Mouse (Mus musculus) spleen, postnatal 4 days (tissue): Measurements from ENCODE around the gene Fcgrt.

Experiments
- DNase-seq, 2 experiments: peaks; one replicate each; pipeline ENCODE4 v3.0.0; 2022; ENCODE audit warnings: low spot score in 2 of 2

Gene Fcgrt

DNA sequence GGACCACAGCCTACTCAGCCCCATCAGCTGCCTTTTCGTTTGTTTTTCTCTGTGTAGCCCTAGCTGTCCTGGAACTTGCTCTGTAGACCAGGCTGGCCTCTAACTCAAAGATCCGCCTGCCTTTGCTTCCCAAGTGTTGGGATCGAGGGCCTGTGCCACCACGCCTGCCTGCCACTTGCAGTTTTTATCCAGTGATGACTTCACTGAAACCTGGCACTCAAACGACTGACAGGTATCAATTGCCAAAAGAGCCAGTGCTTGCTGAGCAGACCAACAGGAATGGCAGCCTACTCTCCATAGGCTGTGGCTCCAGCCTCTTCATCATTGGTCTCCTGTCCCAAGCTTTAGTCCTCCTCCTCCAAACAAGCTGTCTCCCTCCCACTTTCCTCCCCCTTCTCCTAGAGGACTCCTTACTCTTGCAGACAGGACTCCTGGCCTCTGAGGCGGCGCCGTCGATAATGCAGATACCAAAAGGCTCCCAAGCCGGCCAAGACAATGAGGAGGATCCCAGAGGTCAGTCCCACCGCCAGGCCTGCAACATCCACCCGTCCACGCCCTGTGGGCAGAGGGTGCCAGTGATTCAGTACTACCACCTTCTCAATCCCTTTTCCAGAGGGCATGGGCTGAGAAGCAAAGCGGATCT, 47.2 kb downstream of the Fcgrt start:
- peak in 1 of 2 experiments; percentile 57 for DNase-seq

DNA sequence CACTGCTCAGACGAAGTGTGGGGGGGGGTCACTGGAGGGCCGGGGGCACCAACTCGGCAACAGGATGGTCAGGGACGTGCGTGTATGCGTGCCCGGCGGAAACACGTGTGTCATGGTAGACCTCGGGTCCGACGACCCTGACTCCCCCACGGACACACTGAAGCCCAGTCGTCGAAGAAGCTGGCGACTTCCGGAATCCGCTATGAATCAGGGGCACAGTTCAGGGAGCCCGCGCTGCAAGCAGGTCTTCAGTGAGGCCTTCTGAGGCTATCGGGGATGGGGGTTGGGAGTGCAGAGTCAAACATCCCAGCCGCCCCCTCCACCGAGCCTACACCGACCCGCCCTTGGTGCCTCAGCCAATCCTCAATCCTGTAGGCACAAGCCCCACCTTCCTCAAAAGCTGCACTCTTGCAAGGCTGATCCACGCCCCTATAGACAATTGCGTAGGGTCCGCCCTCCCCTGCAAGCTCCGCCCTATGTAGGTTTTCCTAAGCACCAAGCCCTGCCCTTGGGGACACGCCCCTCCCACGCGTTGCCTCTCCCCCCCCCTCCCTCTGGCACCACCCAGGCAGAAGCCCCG, 49.6 kb downstream of the Fcgrt start:
- DNase-seq, result peak; percentile 90

DNA sequence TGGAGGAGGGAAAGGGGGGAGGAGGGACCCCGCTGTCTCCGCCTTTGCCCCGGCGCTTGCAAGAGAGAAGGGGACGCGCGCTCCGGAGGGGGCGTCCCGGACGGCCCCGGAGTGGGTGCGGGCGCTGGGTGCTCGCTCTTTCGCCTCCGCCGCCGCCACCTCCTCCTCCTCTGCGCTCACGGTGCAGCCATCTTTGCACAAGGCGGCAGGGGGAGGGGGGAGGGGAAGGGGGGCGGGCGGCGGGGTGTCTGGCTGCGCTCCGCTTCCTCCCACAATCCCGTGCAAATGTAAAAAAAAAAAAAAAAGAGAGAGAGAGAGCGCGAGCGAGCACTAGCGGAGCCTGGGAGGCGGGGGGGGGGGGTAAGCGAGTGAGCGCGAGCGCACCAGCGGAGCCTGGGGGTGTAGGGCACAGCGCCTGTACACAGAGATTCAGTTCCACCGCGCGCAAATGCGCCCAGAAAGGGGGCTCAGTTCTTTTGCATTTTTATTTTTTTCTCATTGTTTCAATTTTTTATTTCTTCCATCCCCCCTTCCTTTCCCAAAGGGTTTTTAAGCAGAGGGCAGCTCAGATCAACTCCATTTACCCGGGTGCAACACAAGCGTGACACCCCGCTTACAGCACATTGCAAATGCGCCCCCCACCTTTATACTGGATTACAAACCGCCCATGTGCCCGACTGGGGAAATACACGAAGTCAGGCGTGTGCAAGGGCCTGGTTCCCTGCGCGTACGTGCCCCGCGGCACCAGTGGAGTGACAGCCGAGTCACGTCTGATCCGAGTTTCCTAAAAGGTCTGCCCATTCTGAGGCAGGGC, 50.3 kb downstream of the Fcgrt start:
- DNase-seq, result peak; percentile 68 to 85

DNA sequence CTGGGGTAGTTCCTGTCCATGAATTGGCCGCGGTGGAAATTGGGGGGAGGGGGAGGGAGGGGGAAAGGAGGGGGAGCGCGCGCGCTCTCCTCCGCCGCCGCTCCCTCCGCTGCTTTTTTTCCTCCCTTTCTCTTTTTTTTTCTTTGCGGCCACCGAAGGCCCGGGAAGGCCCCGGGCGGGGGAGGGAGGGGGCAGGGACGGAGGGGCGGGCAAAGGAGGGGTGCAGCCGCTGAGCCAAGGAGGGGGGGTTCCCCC, 50.9 kb downstream of the Fcgrt start, which contains the start of gene Prr12:
Gene Prr12 (minus strand): TSS at position 20 of the 255 bp plus-strand sequence.
- DNase-seq, result no peak

DNA sequence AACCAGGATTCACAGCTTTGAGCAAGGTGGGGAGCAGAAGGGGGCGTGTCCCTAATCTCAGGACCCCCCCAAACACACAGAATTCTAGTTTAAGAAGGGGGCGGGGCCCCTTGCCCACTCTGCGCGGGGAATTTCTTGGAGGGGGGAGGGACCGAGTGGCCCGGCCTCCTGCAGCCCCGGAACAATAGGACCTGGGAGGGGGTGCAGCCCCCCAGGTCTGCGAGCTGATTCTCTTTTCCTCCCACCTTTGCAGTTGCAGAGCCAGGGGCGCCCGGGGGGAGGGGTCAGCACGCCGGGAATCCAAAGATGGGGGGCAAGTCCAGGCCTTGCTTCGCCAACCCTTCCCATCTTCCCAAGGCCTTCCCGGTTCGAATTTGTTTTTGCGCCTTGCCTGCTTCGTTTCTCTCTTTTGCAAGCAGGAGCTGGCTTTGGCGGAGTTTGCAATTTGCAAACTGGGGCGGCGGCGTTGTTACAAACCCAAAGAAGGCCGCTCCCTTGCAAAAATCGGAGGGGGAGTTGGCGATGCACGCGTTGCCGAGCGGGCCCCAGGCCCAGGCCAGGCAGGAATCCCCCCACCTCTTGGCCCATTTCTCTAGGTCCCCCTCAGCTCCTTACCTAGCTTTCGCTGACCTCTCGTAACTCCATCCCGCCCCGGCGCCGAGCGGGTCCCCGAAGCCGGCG, 51.3 kb downstream of the Fcgrt start:
- peak in 1 of 2 experiments; percentile 74 for DNase-seq

DNA sequence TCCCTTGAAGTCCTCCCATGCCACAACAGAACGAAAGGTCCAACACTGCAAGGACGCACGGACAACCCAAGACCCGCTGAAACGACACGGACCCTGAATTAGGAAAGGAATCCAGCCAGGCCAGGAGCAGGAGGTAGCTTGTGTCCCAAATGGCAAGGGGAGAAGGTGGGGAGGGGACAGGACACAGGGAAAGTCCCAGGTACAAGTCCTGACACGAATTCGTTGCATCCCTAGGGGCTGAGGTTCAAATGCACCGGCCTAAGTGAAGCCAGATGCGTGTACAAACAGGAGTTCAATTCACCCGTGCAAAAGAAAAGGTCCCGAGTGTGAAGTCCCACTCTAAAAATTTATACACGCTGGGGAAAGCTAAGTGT, 52.1 kb downstream of the Fcgrt start:
- peak in 1 of 2 experiments; percentile 62 for DNase-seq

DNA sequence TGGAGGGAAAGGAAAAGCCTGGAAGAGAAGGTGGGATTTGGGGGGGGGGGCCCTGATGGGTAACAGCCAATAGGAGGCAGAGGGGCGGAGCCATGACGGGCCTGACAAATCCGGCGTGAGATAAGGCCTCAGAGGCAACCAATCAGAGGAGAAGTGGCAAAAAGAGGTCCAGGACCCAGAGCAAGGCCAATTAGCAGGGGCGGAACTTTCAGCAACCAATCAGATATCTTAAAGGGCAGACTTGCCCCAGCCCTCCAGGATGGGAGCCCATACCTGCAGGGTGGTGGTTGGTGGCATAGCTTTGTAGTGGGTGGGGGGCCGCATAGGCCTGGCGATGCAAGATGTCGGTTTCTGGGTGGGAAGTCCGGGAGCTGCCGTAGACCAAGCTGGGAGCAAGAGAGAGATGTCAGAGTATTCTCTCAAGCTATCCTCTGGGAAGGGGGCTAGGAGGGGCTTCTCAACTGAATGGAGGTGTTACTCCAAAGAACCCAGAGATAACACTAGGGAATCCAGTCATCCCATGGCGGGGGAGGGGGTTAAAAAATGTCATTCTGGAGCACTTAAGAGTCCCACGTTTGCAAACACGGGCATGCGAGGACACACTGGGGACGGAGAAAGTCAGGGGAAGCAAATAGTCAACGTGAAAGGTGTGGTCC, 52.6 kb downstream of the Fcgrt start:
- DNase-seq, result peak; percentile 60 to 67

DNA sequence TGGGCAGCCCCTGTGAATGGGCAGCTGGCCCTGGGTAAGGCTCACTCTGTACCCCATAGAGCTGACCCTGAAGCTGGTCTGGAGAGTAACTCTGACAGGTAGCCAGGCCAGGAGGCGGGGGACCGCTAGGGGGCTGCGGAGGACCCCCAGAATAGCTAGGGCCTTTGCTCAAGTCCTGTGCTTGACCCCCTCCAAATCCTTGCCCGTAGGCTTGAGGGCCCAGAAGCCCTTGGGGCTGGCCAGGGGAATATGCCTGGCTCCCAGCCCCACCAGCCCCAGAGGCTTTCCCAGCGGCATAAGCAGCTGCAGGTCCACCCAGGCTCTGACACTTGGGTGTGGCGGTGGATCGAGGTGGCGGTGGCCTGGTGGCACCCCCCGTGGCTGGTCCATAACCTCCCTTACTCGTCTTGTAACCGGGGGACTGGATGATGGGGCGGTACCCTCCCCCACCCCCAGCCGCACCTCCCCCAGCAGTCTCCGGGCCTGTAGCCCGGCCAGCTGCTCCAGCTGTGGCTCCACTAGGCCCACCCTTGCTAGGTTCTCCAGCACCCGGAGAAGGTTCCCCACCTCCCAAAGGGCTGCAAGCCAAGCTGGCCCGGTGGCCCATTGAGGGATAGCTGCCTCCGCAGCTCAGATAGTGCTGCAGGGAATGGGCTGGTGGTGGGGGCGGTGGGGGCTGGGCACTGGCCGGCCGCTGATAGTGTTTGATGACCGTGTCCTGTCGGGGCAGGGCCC, 54.6 kb downstream of the Fcgrt start:
- peak in 1 of 2 experiments; percentile 63 for DNase-seq

DNA sequence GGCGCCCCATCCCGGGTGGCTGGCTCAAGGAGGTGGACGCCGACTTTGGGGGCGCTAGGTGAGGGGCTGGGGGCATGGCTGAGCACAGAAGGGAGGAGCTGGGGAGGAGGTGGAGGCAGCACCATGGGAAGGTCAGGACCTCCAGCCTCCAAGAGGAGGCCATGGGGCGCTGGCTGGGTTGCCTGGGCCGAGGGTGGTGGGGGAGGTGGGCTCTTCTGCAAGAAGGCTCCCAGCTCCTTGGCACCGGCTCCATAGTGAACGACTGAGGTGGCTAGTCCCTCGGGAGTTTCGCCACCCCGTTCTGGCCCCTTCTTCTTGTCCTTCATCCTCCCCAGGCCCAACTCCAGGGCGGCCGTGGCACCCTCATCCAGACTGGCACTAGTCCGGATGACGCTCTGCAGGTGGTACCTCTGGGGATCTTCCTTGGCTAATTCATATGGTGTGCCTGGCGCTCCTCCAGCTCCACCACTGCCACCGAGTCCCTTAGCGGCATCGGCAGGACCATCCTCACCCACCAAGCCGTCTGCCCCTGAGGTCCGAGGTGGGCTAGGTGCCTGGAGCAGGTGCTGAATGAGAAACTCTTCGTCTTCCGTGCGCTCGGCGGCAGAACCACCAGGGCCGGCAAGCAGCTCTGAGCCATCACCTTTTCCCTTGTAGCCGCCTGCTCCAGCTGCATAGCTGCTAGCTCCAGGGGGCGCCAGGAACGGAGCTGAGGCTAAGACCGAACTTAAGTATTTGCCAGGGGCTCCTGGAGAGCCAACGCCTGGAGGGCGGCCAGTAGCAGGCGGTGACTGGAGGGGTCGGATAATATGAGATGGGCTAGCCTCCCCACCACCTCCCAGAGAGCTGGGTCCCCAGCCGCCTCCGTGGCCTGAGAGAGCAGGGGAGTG, 55.4 kb downstream of the Fcgrt start:
- DNase-seq, result peak in 1 of 2 experiments; percentile 63

DNA sequence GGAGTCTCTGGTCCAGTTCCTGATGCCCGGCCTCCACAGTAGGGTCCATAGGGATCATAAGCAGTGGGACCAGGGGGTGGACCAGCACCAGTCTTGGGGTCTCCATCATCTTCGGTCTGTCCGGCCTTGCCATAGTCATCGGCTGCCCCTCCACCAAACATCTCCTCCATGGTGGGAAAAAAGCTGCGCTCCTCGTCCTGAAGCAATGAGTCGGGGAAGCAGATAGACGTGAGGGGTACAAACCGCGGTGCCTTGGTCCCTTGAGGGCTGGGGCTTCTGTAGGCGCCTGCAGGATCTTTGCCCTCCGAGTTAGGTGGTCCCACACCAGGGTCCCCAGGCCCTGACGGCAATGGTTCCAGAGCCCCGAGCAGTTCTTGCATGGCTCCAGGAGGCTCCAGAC, 56.2 kb downstream of the Fcgrt start:
- DNase-seq, result no peak

DNA sequence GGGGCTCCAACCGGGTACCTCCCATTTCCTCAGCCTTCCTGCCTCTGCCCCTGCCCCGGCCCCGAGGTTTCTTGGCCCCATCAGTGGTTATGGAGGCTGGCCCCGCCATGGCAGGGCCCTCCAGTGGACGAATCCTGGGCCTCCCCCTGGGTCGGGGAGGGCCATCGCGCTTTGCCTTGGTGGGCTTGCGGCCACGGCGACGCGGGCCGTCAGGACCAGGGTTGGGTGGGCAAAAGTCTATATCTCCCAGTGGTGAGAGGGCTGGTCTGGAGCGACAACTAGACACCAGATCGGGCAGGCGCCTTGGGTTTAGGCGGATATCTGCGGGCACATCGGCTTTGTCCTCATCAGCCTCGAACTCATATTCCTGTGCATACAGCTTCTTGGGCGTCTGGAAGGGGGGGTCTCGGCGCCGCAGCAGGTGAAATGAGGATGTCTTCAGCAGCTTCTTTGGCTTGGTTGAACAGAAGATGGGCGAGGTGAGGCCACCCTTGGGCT, 56.7 kb downstream of the Fcgrt start:
- DNase-seq, result peak in 1 of 2 experiments; percentile 59

DNA sequence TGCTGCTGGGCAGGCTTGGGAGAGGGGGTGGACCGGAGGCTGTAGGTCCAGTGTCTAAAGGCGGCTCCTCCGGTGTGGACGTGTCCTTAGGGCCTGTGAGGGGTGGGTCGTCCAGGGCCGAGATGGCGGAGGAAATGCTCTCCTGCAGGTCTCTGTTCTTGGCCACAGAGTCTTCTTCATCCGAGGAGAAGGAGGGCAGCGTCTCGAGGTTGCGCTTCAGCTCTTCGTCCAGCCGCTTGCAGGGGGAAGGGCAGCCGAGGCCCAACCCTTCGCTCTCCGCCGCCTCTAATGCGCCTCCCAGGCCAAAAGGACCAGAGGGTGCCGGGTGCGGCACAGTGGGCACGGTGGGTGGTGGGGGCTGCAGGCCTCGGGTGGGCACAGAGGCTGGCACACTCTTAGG, 57.9 kb downstream of the Fcgrt start:
- DNase-seq, result peak in 1 of 2 experiments; percentile 58

DNA sequence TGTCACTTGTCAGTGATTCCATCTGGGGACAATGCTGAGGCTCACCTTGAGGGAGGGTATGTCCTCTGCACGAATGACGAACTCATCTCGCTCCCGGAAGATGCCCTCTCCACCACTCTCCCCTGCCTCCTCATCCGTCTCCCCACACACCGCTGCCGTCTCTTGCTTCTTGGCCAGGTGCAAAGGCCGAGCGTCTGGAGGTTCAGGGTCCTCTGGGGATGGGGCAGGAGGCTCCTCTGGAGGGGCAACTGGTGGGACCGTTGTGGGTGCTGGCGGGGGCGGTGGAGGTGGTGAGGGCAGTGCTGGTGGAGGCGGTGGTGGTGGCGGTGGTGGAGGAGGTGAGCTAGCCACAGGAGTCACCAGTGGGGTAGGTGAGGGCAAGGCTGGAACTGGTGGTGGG, 60.3 kb downstream of the Fcgrt start:
- peak in 1 of 2 experiments; percentile 63 for DNase-seq
